Mouse (Mus musculus) thymus, postnatal 36 days (tissue): ENCODE data around the gene Stpg1.

ENCODE experiments used
- DNase-seq, 2 experiments: peaks; one replicate each; pipeline ENCODE4 v3.0.0; 2022; ENCODE audit warnings: mixed read lengths in 2 of 2

Stpg1 gene

GRCm38 (mm10) chr4:135494521-135495396 lies at the start of gene Stpg1, which contains the start of gene Nipal3:
Gene Stpg1 (plus strand): TSS chr4:135494790.
Gene Nipal3 (minus strand): TSS chr4:135495038.
- DNase-seq = peak; percentile 88 to 90

GRCm38 (mm10) chr4:135451360-135452015 lies 43.1 kb upstream of the Stpg1 start:
- no peak for DNase-seq

- no peak for DNase-seq
Measured at GRCm38 (mm10) chr4:135453164-135453563, 41.4 kb upstream of the Stpg1 start.

- no peak for DNase-seq
Measured at GRCm38 (mm10) chr4:135453572-135453971, 41.0 kb upstream of the Stpg1 start.

- no peak for DNase-seq
Measured at GRCm38 (mm10) chr4:135463406-135463805, 31.2 kb upstream of the Stpg1 start.

- DNase-seq = no peak
Measured at GRCm38 (mm10) chr4:135477851-135478250, 16.7 kb upstream of the Stpg1 start.

GRCm38 (mm10) chr4:135480370-135480769 lies 14.2 kb upstream of the Stpg1 start:
- no peak for DNase-seq

GRCm38 (mm10) chr4:135485086-135485485 lies 9.5 kb upstream of the Stpg1 start:
- no peak for DNase-seq

- no peak for DNase-seq
Measured at GRCm38 (mm10) chr4:135486352-135486751, 8.2 kb upstream of the Stpg1 start.

- no peak for DNase-seq
Measured at GRCm38 (mm10) chr4:135489256-135489655, 5.3 kb upstream of the Stpg1 start.

GRCm38 (mm10) chr4:135493271-135493670 lies 1.3 kb upstream of the Stpg1 start:
- DNase-seq = no peak

- peak; percentile 55 for DNase-seq
Measured at GRCm38 (mm10) chr4:135493691-135494520, 684 bp upstream of the Stpg1 start.

GRCm38 (mm10) chr4:135495397-135495791 lies 804 bp downstream of the Stpg1 start:
- DNase-seq = no peak

- DNase-seq = peak in 1 of 2 experiments; percentile 13
Measured at GRCm38 (mm10) chr4:135495810-135496209, 1.2 kb downstream of the Stpg1 start.

- DNase-seq = no peak
Measured at GRCm38 (mm10) chr4:135498136-135498535, 3.5 kb downstream of the Stpg1 start.

GRCm38 (mm10) chr4:135499831-135500230 lies 5.2 kb downstream of the Stpg1 start:
- no peak for DNase-seq

GRCm38 (mm10) chr4:135501587-135501986 lies 7.0 kb downstream of the Stpg1 start:
- DNase-seq = no peak

GRCm38 (mm10) chr4:135505794-135506193 lies 11.2 kb downstream of the Stpg1 start:
- DNase-seq = no peak

- DNase-seq = peak; percentile 15 to 22
Measured at GRCm38 (mm10) chr4:135507547-135508350, 13.2 kb downstream of the Stpg1 start.

- peak; percentile 34 to 40 for DNase-seq
Measured at GRCm38 (mm10) chr4:135508419-135509039, 13.9 kb downstream of the Stpg1 start.

GRCm38 (mm10) chr4:135509515-135509914 lies 14.9 kb downstream of the Stpg1 start:
- no peak for DNase-seq

GRCm38 (mm10) chr4:135513865-135514264 lies 19.3 kb downstream of the Stpg1 start:
- no peak for DNase-seq
